Mouse (Mus musculus) cerebellum, adult 11 months (tissue): ENCODE results near the gene Ccdc154.
A peak's percentile ranks its signal among the peaks of the same experiment; 100 is the strongest.
"Not testable (repeated sequence)": the region's sequence is repeated elsewhere in the genome, so short reads cannot be mapped to it uniquely, and the experiment has no call there.

ENCODE experiments used
- DNase-seq: peaks from one replicate; pipeline ENCODE4 v3.0.0; 2022

Gene Ccdc154

GRCm38 (mm10) chr17:25162161-25162560 lies at the start of gene Ccdc154:
Gene Ccdc154, plus strand, starts transcription at chr17:25162461.
- DNase-seq: no peak

DNA sequence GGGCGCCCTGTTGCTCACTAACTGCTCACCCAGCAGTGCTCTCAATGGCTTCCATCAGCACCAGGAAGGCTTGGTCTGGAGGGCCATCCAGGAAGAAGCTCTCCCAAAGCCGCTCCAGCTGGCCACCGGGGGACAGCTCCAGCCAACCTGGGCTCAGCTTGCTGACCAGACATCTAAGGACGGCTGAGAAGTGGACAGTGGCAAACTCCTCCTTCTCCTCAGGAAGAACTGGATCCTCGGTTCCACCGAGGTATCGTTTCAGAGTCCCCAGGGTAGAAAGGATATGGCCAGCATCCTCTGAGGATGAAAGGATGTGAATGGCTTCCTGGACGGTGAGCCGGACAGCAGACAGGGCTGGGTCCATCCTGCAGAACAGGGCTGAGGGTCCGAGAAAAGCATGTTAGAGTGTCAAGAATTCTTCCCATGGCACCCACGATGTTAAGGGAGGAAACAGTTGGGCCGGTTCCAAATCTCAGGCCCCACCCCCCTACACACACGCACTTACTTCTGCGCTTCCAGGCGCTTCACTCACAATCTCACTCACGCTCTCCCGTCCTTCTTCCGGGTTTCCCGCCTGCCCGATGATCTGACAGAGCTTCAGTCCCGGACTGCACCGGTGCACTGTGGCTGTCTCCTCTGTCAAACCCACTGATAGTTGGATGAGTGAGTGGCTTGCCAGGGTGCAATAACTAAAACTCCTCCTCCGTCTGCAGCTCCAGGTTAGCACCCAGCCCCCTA lies 47.2 kb upstream of the Ccdc154 start:
- no peak for DNase-seq

DNA sequence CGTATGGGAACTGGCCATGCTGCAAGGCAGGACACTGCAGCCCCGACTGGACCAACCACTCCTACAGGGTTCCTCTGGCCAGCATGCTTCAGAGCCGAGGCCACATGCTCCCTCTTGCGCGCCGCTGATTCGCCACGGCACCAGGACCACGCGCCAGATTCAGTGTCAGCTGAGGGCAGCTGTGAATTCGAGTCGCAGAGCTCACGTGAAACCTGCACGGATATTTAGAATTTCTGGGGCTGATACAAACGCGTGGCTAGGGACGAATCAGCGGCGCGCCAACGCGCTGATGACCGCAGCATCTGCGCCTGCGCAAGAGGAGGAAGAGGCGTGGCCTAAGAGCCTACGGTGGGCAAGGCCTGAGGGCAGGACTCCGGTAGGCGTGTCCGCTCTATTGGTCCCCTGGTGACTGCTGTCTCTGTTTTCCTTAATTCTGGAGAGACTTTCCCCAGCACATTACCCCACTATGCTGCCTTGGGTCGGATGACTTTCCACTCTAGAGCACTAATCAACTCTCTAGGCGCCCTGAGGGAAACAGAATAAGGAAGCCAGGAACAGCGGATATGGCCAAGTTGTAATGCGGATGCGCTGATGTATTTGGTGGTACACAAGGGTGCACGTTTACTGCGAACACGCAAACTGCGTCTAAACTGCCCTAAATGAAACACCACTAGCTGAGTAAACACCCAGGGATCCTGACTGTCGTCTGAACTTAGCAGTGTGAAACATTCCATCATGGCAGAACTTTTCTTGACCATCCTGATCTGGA lies 46.4 kb upstream of the Ccdc154 start, which contains the start of gene Telo2:
Gene Telo2, minus strand, starts transcription at position 304 of the 769 bp plus-strand sequence.
- peak; percentile 92 for DNase-seq

DNA sequence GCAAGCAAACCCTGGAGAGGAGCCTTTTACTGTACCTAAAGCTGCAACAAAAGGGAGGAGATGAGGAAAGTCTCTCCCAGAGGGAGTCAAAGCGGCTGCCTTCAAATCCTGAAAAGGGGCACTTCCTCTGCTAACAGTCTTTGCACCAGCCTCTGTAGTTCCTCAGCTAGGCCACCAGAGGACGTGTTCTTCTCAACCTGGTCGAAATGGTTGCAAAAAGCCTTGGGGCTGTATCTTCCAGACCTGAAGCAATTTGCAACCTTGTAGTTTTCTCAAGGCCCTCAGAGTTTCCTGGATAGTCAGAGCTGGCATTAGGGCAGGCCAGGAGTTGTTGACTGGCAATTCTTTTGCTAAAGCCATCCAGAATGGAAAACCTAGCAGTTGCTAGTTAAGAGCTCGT lies 45.0 kb upstream of the Ccdc154 start:
- DNase-seq: no peak

DNA sequence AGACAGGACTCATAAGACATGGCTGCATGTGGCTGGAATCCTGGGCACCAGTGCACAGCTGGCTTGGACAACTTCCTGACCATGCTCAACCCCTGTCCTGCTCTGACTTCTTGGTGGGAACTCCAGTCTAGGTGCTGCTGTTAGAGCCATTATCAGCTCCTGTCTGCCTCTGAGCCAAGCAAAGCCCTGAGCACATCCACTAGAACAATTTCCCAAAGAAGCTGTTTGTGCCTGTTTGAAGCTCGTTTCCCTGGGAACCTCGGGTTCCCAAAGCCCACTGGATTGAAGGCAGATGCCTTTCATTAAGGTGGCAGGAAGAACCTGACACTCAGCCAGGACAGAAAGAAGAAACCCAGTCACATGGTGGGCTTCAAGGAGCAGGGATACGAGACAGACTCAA lies 41.9 kb upstream of the Ccdc154 start, which contains the start of gene Ptx4:
Gene Ptx4, plus strand, starts transcription at position 355 of the 400 bp plus-strand sequence.
- no peak for DNase-seq

DNA sequence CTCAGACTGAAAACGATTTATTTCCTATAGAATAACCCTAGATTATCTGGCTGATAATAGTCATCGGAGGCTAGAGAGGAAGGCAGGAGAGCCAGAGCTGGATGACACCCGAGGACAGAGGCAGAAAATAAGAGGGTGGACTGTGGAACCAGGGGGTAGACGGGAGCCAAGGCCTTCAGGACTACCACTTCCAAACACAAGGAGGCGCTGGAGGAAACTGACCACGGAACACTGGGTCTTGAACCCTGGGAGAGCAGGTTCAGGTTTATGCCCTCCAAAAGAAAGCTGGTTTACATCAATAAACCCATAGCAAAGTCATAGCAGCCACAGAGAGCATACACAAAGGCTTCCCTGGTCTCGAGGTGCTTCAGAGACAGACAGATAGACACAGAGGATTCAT lies 38.3 kb upstream of the Ccdc154 start:
- no peak for DNase-seq

DNA sequence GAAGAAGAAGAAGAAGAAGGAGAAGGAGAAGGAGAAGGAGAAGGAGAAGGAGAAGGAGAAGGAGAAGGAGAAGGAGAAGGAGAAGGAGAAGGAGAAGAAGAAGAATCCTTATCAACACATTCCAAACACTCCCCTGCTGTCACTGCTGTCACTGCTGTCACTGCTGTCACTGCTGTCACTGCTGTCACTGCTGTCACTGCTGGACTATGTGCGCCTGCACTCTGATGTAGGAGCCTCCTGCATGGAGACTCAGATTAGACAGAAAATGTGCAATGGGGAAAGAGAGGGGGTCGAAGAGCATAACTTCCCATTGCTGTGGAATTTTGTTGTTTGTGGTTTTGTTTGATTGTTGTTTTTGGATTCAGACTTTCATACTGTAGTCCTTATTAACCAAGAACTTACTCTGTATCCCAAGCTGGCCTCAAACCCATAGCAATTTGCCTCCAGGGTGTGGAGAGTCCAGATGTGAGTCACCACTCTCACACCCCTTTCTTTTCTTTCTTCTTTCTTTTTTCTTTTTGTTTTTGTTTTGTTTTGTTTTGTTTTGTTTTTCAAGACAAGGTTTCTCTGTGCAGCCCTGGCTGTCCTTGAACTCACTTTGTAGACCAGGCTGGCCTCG lies 36.7 kb upstream of the Ccdc154 start:
- not testable (repeated sequence) for DNase-seq

DNA sequence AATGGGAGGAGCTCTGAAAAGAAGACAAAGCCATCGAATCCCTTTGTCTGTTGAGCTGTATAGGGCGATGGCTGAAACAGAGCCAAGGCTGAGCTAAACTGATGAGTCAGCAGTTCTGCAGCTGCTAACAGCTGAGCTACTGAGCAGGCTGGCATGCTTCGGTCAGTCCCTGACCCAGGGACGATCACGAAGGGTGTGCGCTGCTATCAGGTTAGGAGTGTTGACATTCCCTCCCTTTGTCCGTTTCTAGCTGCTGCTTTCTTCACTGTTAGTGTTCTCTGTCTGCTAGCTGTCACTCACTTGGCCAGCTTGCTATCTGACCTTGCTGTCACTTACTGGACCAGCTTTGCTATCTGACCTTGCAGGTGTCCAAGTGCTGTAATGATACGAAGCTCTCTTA lies 35.2 kb upstream of the Ccdc154 start:
- DNase-seq: no peak

- no peak for DNase-seq
Measured at GRCm38 (mm10) chr17:25127681-25128080, 34.6 kb upstream of the Ccdc154 start.

GRCm38 (mm10) chr17:25130060-25130459 lies 32.2 kb upstream of the Ccdc154 start:
- DNase-seq: no peak

DNA sequence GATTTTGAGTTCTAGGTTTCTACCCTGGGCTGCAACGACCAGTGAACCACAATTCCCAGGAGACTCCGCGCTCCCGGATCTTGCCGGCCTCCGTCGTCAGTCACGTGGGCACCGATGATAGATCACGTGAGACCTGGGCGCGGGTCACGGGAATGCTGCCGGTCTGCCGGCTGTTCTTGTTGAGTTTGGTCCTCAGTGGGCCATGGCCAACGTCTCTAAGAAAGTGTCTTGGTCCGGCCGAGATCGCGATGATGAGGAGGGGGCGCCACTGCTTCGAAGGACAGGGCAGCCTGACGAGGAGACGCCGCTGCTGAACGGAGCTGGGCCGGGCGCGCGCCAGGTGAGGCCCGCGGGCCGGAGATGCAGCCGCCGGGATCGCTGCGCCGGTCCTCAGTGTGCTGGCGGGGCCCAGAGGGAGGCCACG lies 29.0 kb upstream of the Ccdc154 start, which contains the start of gene Clcn7:
Gene Clcn7, plus strand, starts transcription at position 117 of the 424 bp plus-strand sequence.
- DNase-seq: peak; percentile 90

DNA sequence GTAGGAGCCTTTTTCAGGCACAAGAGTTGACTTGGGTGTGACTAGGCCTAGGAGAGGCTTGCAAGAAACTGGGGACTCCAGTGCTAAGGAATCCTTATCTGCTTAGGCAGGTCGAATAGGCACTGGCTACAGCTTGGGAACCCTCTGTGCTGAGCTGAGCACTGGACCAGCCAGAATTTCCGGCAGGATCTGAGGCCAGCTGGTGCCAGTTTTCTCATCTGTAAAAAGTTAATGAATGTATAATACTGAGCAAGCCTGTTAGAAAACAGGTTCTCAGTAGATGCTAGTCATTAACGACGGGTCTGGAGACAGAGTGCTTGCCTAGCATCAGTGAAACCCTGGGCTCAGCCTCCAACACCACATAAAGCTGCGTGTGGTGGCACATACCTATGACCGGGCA lies 26.6 kb upstream of the Ccdc154 start:
- DNase-seq: no peak

GRCm38 (mm10) chr17:25138803-25139202 lies 23.5 kb upstream of the Ccdc154 start:
- DNase-seq: no peak

DNA sequence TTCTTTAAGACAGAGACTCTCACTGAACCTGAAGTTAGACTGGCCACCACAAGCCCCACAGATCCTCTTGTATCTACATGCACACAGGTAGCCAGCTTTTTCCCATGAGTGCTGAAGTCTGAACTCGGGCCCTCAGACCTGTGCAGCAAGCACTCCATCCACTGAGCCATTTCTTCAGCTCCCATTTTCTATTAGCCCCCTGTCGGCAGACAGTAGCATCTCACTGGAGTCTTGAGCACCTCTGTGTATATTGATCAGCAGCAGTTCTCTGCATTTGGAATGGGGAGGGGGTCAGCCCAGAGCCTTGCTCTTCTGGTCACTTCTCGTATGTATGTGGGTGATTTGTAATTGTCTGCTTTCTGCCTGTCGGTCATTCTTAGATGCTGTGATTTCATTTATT lies 22.3 kb upstream of the Ccdc154 start:
- DNase-seq: no peak

GRCm38 (mm10) chr17:25163387-25163786 lies 1.1 kb downstream of the Ccdc154 start:
- no peak for DNase-seq

GRCm38 (mm10) chr17:25164770-25165169 lies 2.5 kb downstream of the Ccdc154 start:
- DNase-seq: no peak

DNA sequence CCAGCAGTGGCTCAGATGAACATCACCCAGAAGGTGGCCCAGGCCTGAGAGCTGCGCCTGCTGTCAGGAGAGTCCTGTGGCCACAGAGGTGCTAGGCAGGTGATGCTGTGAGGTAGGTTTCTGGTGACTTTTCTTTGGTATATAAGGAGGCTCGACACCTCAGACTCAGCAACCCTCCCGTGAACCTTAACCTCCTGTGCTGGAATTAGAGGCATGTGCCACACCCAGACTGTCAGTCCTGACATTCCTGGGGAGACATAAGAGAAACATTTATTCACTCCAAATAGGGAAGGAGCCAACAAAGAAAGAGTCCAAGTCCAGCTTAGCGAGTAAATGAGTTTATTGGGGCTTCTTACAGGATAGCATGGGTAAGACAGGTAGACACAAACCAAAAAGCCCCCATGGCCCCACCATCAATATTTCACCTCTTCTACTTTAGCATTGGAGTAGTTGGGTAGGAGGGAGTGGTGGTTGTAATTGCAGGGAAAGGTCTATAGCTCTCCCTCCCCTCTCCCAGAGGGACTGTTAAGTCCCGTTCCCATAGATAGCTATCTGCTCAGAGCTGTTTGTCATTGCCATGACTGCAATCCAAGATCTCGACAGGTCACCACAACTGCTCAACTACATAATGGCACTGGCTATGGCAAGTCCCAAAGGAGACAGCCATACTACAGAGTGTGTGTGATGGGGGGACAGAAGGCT lies 3.9 kb downstream of the Ccdc154 start:
- no peak for DNase-seq

DNA sequence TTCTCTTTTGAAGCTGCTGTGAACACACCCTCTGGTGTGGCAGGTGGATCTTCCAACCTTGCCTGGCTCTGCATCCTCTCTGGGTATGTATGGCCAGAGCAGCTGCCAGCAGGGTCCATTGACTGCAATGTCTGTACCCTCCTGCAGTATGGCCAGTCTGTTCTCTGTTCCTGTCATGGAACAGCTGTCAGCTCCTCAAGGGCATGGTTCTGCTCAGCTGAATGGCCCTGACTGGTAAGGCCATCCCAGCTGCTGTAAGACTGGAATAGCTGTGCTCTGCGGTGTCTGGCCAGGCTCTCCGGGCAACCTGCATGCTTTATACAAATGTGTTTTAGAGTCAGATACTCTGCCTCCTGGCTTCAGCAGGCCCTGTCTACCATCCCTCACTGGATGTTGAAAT lies 7.4 kb downstream of the Ccdc154 start:
- no peak for DNase-seq

- no peak for DNase-seq
Measured at GRCm38 (mm10) chr17:25172558-25172957, 10.3 kb downstream of the Ccdc154 start.

DNA sequence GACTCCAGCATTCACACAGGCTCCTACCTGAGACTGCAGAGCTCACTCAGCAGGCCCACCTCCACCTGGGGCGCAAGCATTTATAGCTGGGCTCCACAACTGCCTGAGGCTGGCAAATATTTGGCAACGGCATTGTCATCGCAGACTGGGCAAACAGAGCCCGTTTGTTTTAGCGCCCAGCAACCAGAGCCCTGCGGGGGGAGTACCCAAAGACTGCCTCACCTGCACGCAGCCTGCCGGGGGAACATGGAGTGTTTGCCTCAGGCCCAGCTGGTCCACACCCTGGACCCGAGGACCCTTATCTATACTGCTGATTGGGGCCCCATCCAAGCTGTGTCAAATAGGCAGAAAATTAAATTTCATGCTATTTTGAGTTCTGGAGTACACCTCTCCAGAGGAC lies 13.2 kb downstream of the Ccdc154 start, which contains the start of gene Gm38655:
Gene Gm38655, minus strand, starts transcription at position 61 of the 400 bp plus-strand sequence.
- DNase-seq: no peak

GRCm38 (mm10) chr17:25183232-25183631 lies 21.0 kb downstream of the Ccdc154 start:
- DNase-seq: no peak

GRCm38 (mm10) chr17:25184129-25184691 lies 21.9 kb downstream of the Ccdc154 start, which contains the start of gene BC003965:
Gene BC003965, plus strand, starts transcription at chr17:25184554.
- DNase-seq: peak; percentile 96
